In genomic region chr16:4642190-4642589, GRCm38 (mm10) we compare ENCODE assay signal across 8 mouse cellular contexts. TPM values are rescaled to one million over a fixed set of nuclear protein-coding genes. Genes with fewer than 3 reads are reported as not detected.
DNase-seq lines count a peak whose midpoint lies in the region; ATAC-seq and TF ChIP-seq lines count a peak whose summit lies in the region.

No protein-coding gene starts in this region.

- no peaks in the 10 kb centered on the region for H3K36me3 ChIP-seq in forebrain, embryonic 13.5 days (ENCODE audit: poor library complexity, severe bottlenecking)
- 0 out of 2 replicates have a peak, but pooled peaks cover 9% of the 10 kb centered on the region for H3K36me3 ChIP-seq in hindbrain, embryonic 13.5 days
- no peaks in the 10 kb centered on the region; the same call in 1 of the 2 replicates for H3K36me3 ChIP-seq in midbrain, embryonic 15.5 days (replicated peaks)

- DNase-seq in gastrocnemius, adult 2 months: peak; percentile 62
- no peak for DNase-seq in gastrocnemius, postnatal 36 days
- peak; percentile 74 to 78 for DNase-seq in left cerebral cortex, postnatal 36 days (ENCODE audit: low spot score in 2 of 2)
- peak; percentile 80 for DNase-seq in yolk sac, embryonic 10.5 days (ENCODE audit: low spot score)

- H3K4me3 ChIP-seq in gastrocnemius, adult 2 months: peak overlapping the region; percentile 61
- H3K4me3 ChIP-seq in forebrain, embryonic 13.5 days: no peak overlapping the region
- H3K4me3 ChIP-seq in hindbrain, embryonic 13.5 days: no peak overlapping the region
- H3K4me3 ChIP-seq in midbrain, embryonic 15.5 days: no peak overlapping the region

- H3K27ac ChIP-seq in gastrocnemius, adult 2 months: peak overlapping the region; percentile 80
- H3K27ac ChIP-seq in forebrain, embryonic 13.5 days: peak overlapping the region; percentile 6; the same call in 1 of the 2 replicates
- peak overlapping the region; percentile 58 for H3K27ac ChIP-seq in hindbrain, embryonic 13.5 days
- H3K27ac ChIP-seq in midbrain, embryonic 15.5 days: peak overlapping the region; percentile 14; the same call in 1 of the 2 replicates

- TF ChIP-seq CTCF in gastrocnemius, adult 2 months (IDR thresholded peaks at IDR 0.05): no peak

- H3K4me2 ChIP-seq in forebrain, embryonic 13.5 days: peak overlapping the region; percentile 1; the same call in 1 of the 2 replicates
- H3K4me2 ChIP-seq in hindbrain, embryonic 13.5 days: peak overlapping the region; percentile 15
- H3K4me2 ChIP-seq in midbrain, embryonic 15.5 days: no peak overlapping the region

- intact Hi-C loops in gastrocnemius, adult 2 months (cut with DNase I): no loop called here
- intact Hi-C loops in gastrocnemius, postnatal 36 days (cut with DNase I): no loop called here
- intact Hi-C loops in left cerebral cortex, postnatal 36 days (cut with DNase I): no loop called here

- H3K9me3 ChIP-seq in forebrain, embryonic 13.5 days (replicated peaks): no peaks in the 10 kb centered on the region
- H3K9me3 ChIP-seq in hindbrain, embryonic 13.5 days: no peaks in the 10 kb centered on the region
- no peaks in the 10 kb centered on the region for H3K9me3 ChIP-seq in midbrain, embryonic 15.5 days

- WGBS in forebrain, embryonic 13.5 days: 39% methylated on average over 13 of the region's 13 CpGs
- 39% methylated on average over 13 of the region's 13 CpGs for WGBS in hindbrain, embryonic 13.5 days
- WGBS in midbrain, embryonic 15.5 days: 42% methylated on average over 13 of the region's 13 CpGs

- H3K4me1 ChIP-seq in forebrain, embryonic 13.5 days: peaks cover 53% of the 10 kb centered on the region
- peaks cover 67% of the 10 kb centered on the region for H3K4me1 ChIP-seq in hindbrain, embryonic 13.5 days (replicated peaks)
- H3K4me1 ChIP-seq in midbrain, embryonic 15.5 days: peaks cover 28% of the 10 kb centered on the region

- peak overlapping the region; percentile 8; the same call in 1 of the 2 replicates for H3K9ac ChIP-seq in forebrain, embryonic 13.5 days
- H3K9ac ChIP-seq in hindbrain, embryonic 13.5 days: 0 out of 2 replicates have a peak overlapping the region, but pooled peaks have one; percentile 39
- no peak overlapping the region for H3K9ac ChIP-seq in midbrain, embryonic 15.5 days

- H3K27me3 ChIP-seq in forebrain, embryonic 13.5 days: no peaks in the 10 kb centered on the region
- H3K27me3 ChIP-seq in hindbrain, embryonic 13.5 days: no peaks in the 10 kb centered on the region
- no peaks in the 10 kb centered on the region for H3K27me3 ChIP-seq in midbrain, embryonic 15.5 days (replicated peaks)

- ATAC-seq in forebrain, embryonic 13.5 days: no peak
- no peak for ATAC-seq in hindbrain, embryonic 13.5 days (ENCODE audit: low FRiP score)
- ATAC-seq in midbrain, embryonic 15.5 days (replicated peaks): no peak
- ATAC-seq in megakaryocyte-erythroid progenitor cell, adult 5-6 weeks (replicated peaks; ENCODE audit: low FRiP score, low TSS enrichment, poor library complexity, severe bottlenecking): no peak

RNA-seq across cellular contexts. Expression of gene Dnaja3, which starts 2.4 kb away (rescaled TPM):
- total RNA-seq in gastrocnemius, adult 2 months (2021): 100 to 1,000 TPM in 1 of 2 experiments, 10 to 100 TPM in 1; 86.4 to 110 TPM
- total RNA-seq in gastrocnemius, postnatal 36 days (2021): 10 to 100 TPM; 90.1 TPM
- 48.0 and 53.2 TPM in 2 replicates for polyA plus RNA-seq in forebrain, embryonic 13.5 days (2015; fragmentation: Nextera tagmentation; extraction: Ambion mirVana)
- polyA plus RNA-seq in hindbrain, embryonic 13.5 days (2015; fragmentation: Nextera tagmentation; extraction: Ambion mirVana): 52.7 and 54.8 TPM in 2 replicates
- total RNA-seq in left cerebral cortex, postnatal 36 days (2021): 10 to 100 TPM; 59.4 to 66.5 TPM
- polyA plus RNA-seq in midbrain, embryonic 15.5 days (2015; fragmentation: Nextera tagmentation; extraction: Ambion mirVana): 62.1 and 65.5 TPM in 2 replicates
- 56.5 and 81.2 TPM in 2 replicates for total RNA-seq in megakaryocyte-erythroid progenitor cell, adult 5-6 weeks (2014; fragmentation: Nextera tagmentation)
- 71.0 and 106 TPM in 2 replicates for total RNA-seq in megakaryocyte-erythroid progenitor cell, adult 5-6 weeks (2017)

RNA-seq across cellular contexts. Expression of gene Vasn, which starts 2.4 kb away (rescaled TPM):
- total RNA-seq in gastrocnemius, adult 2 months (2021): 1 to 10 TPM; 4.8 to 6.0 TPM
- total RNA-seq in gastrocnemius, postnatal 36 days (2021): 1 to 10 TPM; 3.8 to 4.0 TPM
- 2.3 and 2.7 TPM in 2 replicates for polyA plus RNA-seq in forebrain, embryonic 13.5 days (2015; fragmentation: Nextera tagmentation; extraction: Ambion mirVana)
- 6.3 and 7.3 TPM in 2 replicates for polyA plus RNA-seq in hindbrain, embryonic 13.5 days (2015; fragmentation: Nextera tagmentation; extraction: Ambion mirVana)
- 10 to 100 TPM in 1 of 2 experiments, 1 to 10 TPM in 1; 9.8 to 11.2 TPM for total RNA-seq in left cerebral cortex, postnatal 36 days (2021)
- polyA plus RNA-seq in midbrain, embryonic 15.5 days (2015; fragmentation: Nextera tagmentation; extraction: Ambion mirVana): 5.2 and 5.8 TPM in 2 replicates
- total RNA-seq in megakaryocyte-erythroid progenitor cell, adult 5-6 weeks (2014; fragmentation: Nextera tagmentation): not detected in 2 replicates
- total RNA-seq in megakaryocyte-erythroid progenitor cell, adult 5-6 weeks (2017): 0.38 and 0.65 TPM in 2 replicates

RNA-seq across cellular contexts. Expression of gene Pam16, which starts 17.4 kb away (rescaled TPM):
- 100 to 1,000 TPM in 1 of 2 experiments, 10 to 100 TPM in 1; 97.4 to 112 TPM for total RNA-seq in gastrocnemius, adult 2 months (2021)
- 10 to 100 TPM; 87.0 to 91.6 TPM for total RNA-seq in gastrocnemius, postnatal 36 days (2021)
- polyA plus RNA-seq in forebrain, embryonic 13.5 days (2015; fragmentation: Nextera tagmentation; extraction: Ambion mirVana): 142 and 149 TPM in 2 replicates
- polyA plus RNA-seq in hindbrain, embryonic 13.5 days (2015; fragmentation: Nextera tagmentation; extraction: Ambion mirVana): 169 and 188 TPM in 2 replicates
- 10 to 100 TPM; 75.3 to 86.0 TPM for total RNA-seq in left cerebral cortex, postnatal 36 days (2021)
- polyA plus RNA-seq in midbrain, embryonic 15.5 days (2015; fragmentation: Nextera tagmentation; extraction: Ambion mirVana): 139 and 154 TPM in 2 replicates
- 76.0 and 100 TPM in 2 replicates for total RNA-seq in megakaryocyte-erythroid progenitor cell, adult 5-6 weeks (2014; fragmentation: Nextera tagmentation)
- total RNA-seq in megakaryocyte-erythroid progenitor cell, adult 5-6 weeks (2017): 18.2 and 24.0 TPM in 2 replicates

RNA-seq across cellular contexts. Expression of gene Coro7, which starts 37.4 kb away (rescaled TPM):
- 10 to 100 TPM; 12.1 to 13.6 TPM for total RNA-seq in gastrocnemius, adult 2 months (2021)
- total RNA-seq in gastrocnemius, postnatal 36 days (2021): 10 to 100 TPM; 13.1 to 15.2 TPM
- polyA plus RNA-seq in forebrain, embryonic 13.5 days (2015; fragmentation: Nextera tagmentation; extraction: Ambion mirVana): 19.4 and 20.1 TPM in 2 replicates
- polyA plus RNA-seq in hindbrain, embryonic 13.5 days (2015; fragmentation: Nextera tagmentation; extraction: Ambion mirVana): 29.1 and 30.7 TPM in 2 replicates
- 100 to 1,000 TPM in 1 of 2 experiments, 10 to 100 TPM in 1; 88.4 to 100 TPM for total RNA-seq in left cerebral cortex, postnatal 36 days (2021)
- 32.1 and 33.2 TPM in 2 replicates for polyA plus RNA-seq in midbrain, embryonic 15.5 days (2015; fragmentation: Nextera tagmentation; extraction: Ambion mirVana)
- total RNA-seq in megakaryocyte-erythroid progenitor cell, adult 5-6 weeks (2014; fragmentation: Nextera tagmentation): 48.2 and 78.5 TPM in 2 replicates
- total RNA-seq in megakaryocyte-erythroid progenitor cell, adult 5-6 weeks (2017): 10.4 and 15.7 TPM in 2 replicates

RNA-seq across cellular contexts. Expression of gene Glis2, which starts 47.7 kb away (rescaled TPM):
- 1 to 10 TPM; 5.2 to 6.9 TPM for total RNA-seq in gastrocnemius, adult 2 months (2021)
- total RNA-seq in gastrocnemius, postnatal 36 days (2021): 1 to 10 TPM; 5.9 to 7.0 TPM
- 16.7 and 19.4 TPM in 2 replicates for polyA plus RNA-seq in forebrain, embryonic 13.5 days (2015; fragmentation: Nextera tagmentation; extraction: Ambion mirVana)
- 21.8 and 22.5 TPM in 2 replicates for polyA plus RNA-seq in hindbrain, embryonic 13.5 days (2015; fragmentation: Nextera tagmentation; extraction: Ambion mirVana)
- total RNA-seq in left cerebral cortex, postnatal 36 days (2021): 10 to 100 TPM; 12.0 to 13.2 TPM
- 12.3 and 17.3 TPM in 2 replicates for polyA plus RNA-seq in midbrain, embryonic 15.5 days (2015; fragmentation: Nextera tagmentation; extraction: Ambion mirVana)
- total RNA-seq in megakaryocyte-erythroid progenitor cell, adult 5-6 weeks (2014; fragmentation: Nextera tagmentation): 2.0 TPM in 1 of 2 replicates, not detected in the other
- 0.33 TPM in 1 of 2 replicates, not detected in the other for total RNA-seq in megakaryocyte-erythroid progenitor cell, adult 5-6 weeks (2017)

Comparison
In these comparisons a context has a peak if more than half of its experiments do, and no peak if none do; other contexts are left out.
1. DNase-seq: peak in gastrocnemius, adult 2 months (single experiment), left cerebral cortex, postnatal 36 days (2 of 2) and yolk sac, embryonic 10.5 days (single experiment); none in gastrocnemius, postnatal 36 days (0 of 2).
2. H3K27ac ChIP-seq: peak in every context shown above with its lines; median percentile 80 in gastrocnemius, adult 2 months; 58 in hindbrain, embryonic 13.5 days; 14 in midbrain, embryonic 15.5 days; 6 in forebrain, embryonic 13.5 days.